Mouse (Mus musculus): ENCODE results near the gene Gp6. TPM values are rescaled to one million over a fixed set of nuclear protein-coding genes. Genes with fewer than 3 reads are reported as not detected.

Gene Gp6
- polyA plus RNA-seq (2012; fragmentation: generic; extraction: Trizol): not detected

DNA sequence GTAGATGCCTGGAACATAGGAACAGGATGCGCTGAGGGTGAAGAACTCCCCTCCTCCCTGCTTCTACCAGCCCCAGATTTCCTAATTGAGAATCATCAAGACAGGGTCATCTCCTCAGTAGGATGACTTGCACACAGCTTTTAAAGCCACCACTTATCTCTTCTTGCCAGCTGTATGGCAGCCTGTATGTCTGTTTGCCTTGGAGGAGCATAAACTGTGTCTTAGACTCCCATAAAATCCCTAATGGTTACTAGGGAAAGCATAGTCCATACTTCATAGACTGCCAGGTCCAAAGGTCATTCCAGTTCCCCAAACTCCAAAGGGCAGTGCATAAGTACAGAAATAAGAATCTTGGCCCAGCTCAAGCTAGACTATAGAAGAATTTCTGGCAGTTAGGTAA lies at the start of gene Gp6:
Gene Gp6 (minus strand): TSS at position 15 of the 400 bp plus-strand sequence.
- Histone ChIP-seq H3K79me2 (ENCODE audit: control insufficient read depth, insufficient read depth) (no peaks in the 10 kb centered on the region), H3K4me3 (no peak within 1 kb of the TSS), H3K36me3 (ENCODE audit: control insufficient read depth, insufficient read depth) (no peaks in the 10 kb centered on the region), H3K4me2 (ENCODE audit: low read depth) (no peak within 1 kb of the TSS), H3ac (ENCODE audit: control insufficient read depth, insufficient read length) (no peak within 1 kb of the TSS), H3K27me3 (ENCODE audit: control insufficient read depth, insufficient read depth, insufficient read length) (no peaks in the 10 kb centered on the region)
- TF ChIP-seq TCF3 (IDR thresholded peaks at IDR 0.05; ENCODE audit: insufficient read length, low read depth): no peak
- TF ChIP-seq TCF12 (IDR thresholded peaks at IDR 0.05; ENCODE audit: insufficient read depth, poor library complexity, severe bottlenecking): no peak
- TF ChIP-seq POLR2A (IDR thresholded peaks at IDR 0.05; ENCODE audit: insufficient read length, low read depth): no peak
- TF ChIP-seq MAX (IDR thresholded peaks at IDR 0.05; ENCODE audit: low read depth): no peak
- TF ChIP-seq MYOD1 (IDR thresholded peaks at IDR 0.05; ENCODE audit: control insufficient read depth in 1 of 3, insufficient read length in 2 of 3, low read depth in 2 of 3): no peak
- no peak for TF ChIP-seq POLR2AphosphoS2 (IDR thresholded peaks at IDR 0.05; ENCODE audit: insufficient read length, low read depth)
- TF ChIP-seq USF1 (IDR thresholded peaks at IDR 0.05; ENCODE audit: low read depth): no peak
- no peak for TF ChIP-seq REST (IDR thresholded peaks at IDR 0.05; ENCODE audit: insufficient read depth, insufficient read length)
- TF ChIP-seq E2F4 (IDR thresholded peaks at IDR 0.05; ENCODE audit: insufficient read depth): no peak
- no peak for TF ChIP-seq MYOG (IDR thresholded peaks at IDR 0.05; ENCODE audit: control insufficient read depth in 1 of 3, insufficient read depth in 1 of 3, insufficient read length in 2 of 3, low read depth in 2 of 3)
- no peak for TF ChIP-seq CEBPB (IDR thresholded peaks at IDR 0.05; ENCODE audit: insufficient read depth, poor library complexity, severe bottlenecking)
- no peak for TF ChIP-seq SRF (IDR thresholded peaks at IDR 0.05; ENCODE audit: control insufficient read depth, insufficient read length, low read depth)

DNA sequence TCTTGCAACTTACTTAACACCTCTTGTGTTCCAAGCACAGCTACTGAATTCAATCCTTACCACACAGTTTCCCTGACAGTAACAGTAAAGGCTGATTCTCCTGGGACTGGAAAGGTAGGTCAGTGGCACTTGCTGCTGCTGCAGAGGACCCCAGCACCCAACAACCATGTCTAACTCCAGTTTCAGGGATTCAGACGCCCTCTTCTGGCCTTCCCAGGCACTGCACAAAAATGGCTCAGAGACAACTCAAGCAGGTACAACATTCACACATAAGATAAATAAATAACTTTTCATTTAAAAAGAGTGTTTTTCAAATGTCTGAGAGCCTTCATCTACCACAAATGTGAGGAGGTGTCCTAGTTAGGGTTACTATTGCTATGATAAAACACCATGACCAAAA lies 49.6 kb upstream of the Gp6 start:
- H3K36me3 ChIP-seq (ENCODE audit: control insufficient read depth, insufficient read depth): no peaks in the 10 kb centered on the region
- no peaks in the 10 kb centered on the region for H3K27me3 ChIP-seq (ENCODE audit: control insufficient read depth, insufficient read depth, insufficient read length)
- no peak overlapping the region for H3ac ChIP-seq (ENCODE audit: control insufficient read depth, insufficient read length)
- peaks cover 13% of the 10 kb centered on the region for H3K79me2 ChIP-seq (ENCODE audit: control insufficient read depth, insufficient read depth)
- no peak overlapping the region for H3K4me3 ChIP-seq
- H3K4me2 ChIP-seq (ENCODE audit: low read depth): no peak overlapping the region
- TF ChIP-seq POLR2AphosphoS2 (IDR thresholded peaks at IDR 0.05; ENCODE audit: insufficient read length, low read depth) (no peak), REST (IDR thresholded peaks at IDR 0.05; ENCODE audit: insufficient read depth, insufficient read length) (no peak), USF1 (IDR thresholded peaks at IDR 0.05; ENCODE audit: low read depth) (no peak), POLR2A (IDR thresholded peaks at IDR 0.05; ENCODE audit: insufficient read length, low read depth) (no peak), TCF3 (IDR thresholded peaks at IDR 0.05; ENCODE audit: insufficient read length, low read depth) (no peak), MYOD1 (IDR thresholded peaks at IDR 0.05; ENCODE audit: control insufficient read depth in 1 of 3, insufficient read length in 2 of 3, low read depth in 2 of 3) (no peak), CEBPB (IDR thresholded peaks at IDR 0.05; ENCODE audit: insufficient read depth, poor library complexity, severe bottlenecking) (no peak), MYOG (IDR thresholded peaks at IDR 0.05; ENCODE audit: control insufficient read depth in 1 of 3, insufficient read depth in 1 of 3, insufficient read length in 2 of 3, low read depth in 2 of 3) (no peak), MAX (IDR thresholded peaks at IDR 0.05; ENCODE audit: low read depth) (no peak), TCF12 (IDR thresholded peaks at IDR 0.05; ENCODE audit: insufficient read depth, poor library complexity, severe bottlenecking) (no peak), SRF (IDR thresholded peaks at IDR 0.05; ENCODE audit: control insufficient read depth, insufficient read length, low read depth) (no peak)

DNA sequence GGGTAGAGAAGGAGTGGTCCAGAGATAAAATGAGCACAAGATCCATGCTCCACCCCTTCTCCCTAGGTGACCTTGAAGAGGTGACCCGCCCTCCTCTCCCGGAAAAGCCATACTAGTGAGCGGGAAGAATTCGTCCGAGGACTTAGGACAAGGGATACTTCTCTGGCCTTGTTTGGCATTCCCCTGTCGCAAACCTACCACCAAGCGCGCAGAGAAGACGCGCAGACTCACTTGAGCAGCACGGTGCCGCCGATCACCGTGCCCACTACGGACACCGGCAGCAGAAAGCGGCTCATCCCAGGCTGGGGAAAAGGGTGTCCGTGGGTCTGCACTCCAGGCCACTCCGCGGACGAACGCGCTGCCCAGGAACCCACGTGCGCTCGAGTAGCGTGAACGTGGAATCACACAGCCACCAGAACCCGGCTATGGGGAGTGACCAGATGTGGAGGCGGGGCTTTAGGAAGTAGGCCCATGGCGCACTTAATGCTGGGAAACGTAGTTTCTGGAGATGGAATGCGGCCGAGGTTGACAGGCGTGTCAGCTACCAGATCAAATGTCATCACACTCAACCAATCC lies 47.8 kb upstream of the Gp6 start, which contains the start of gene Rdh13:
Gene Rdh13 (minus strand): TSS at position 434 of the 576 bp plus-strand sequence.
- Histone ChIP-seq H3K36me3 (ENCODE audit: control insufficient read depth, insufficient read depth) (peaks cover 9% of the 10 kb centered on the region), H3K4me2 (ENCODE audit: low read depth) (peak within 1 kb of the TSS; percentile 78), H3K27me3 (ENCODE audit: control insufficient read depth, insufficient read depth, insufficient read length) (no peaks in the 10 kb centered on the region), H3K4me3 (peak within 1 kb of the TSS; percentile 69), H3K79me2 (ENCODE audit: control insufficient read depth, insufficient read depth) (peaks cover 13% of the 10 kb centered on the region), H3ac (ENCODE audit: control insufficient read depth, insufficient read length) (peak within 1 kb of the TSS; percentile 84)
- TF ChIP-seq TCF3 (IDR thresholded peaks at IDR 0.05; ENCODE audit: insufficient read length, low read depth) (no peak), POLR2A (IDR thresholded peaks at IDR 0.05; ENCODE audit: insufficient read length, low read depth) (peak; percentile 76), MYOG (IDR thresholded peaks at IDR 0.05; ENCODE audit: control insufficient read depth in 1 of 3, insufficient read depth in 1 of 3, insufficient read length in 2 of 3, low read depth in 2 of 3) (no peak), POLR2AphosphoS2 (IDR thresholded peaks at IDR 0.05; ENCODE audit: insufficient read length, low read depth) (peak; percentile 83), MYOD1 (IDR thresholded peaks at IDR 0.05; ENCODE audit: control insufficient read depth in 1 of 3, insufficient read length in 2 of 3, low read depth in 2 of 3) (peak in 1 of 3 experiments; percentile 5), SRF (IDR thresholded peaks at IDR 0.05; ENCODE audit: control insufficient read depth, insufficient read length, low read depth) (peak; percentile 91), USF1 (IDR thresholded peaks at IDR 0.05; ENCODE audit: low read depth) (no peak), MAX (IDR thresholded peaks at IDR 0.05; ENCODE audit: low read depth) (peak; percentile 11), E2F4 (IDR thresholded peaks at IDR 0.05; ENCODE audit: insufficient read depth) (no peak), TCF12 (IDR thresholded peaks at IDR 0.05; ENCODE audit: insufficient read depth, poor library complexity, severe bottlenecking) (no peak), REST (IDR thresholded peaks at IDR 0.05; ENCODE audit: insufficient read depth, insufficient read length) (no peak), CEBPB (IDR thresholded peaks at IDR 0.05; ENCODE audit: insufficient read depth, poor library complexity, severe bottlenecking) (no peak)

DNA sequence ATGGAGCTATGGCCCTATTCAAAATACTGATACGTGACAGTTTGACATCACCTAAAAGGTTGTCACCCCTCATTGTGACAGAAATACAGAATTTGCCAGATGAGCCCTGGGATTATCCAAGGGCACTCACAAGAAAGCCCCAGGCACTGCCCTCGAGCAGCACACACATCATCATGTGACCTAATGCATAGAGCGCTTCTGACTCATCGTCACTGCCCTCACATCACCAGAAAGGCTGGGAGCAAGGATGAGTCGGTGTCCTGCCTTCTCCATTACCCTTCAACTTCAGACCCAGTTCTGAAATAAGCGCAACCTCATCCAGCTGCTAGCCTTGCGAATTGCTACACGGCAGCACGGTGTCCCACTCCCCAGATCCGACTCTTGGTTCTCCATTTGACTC lies 43.0 kb upstream of the Gp6 start:
- no peak for TF ChIP-seq TCF12 (IDR thresholded peaks at IDR 0.05; ENCODE audit: insufficient read depth, poor library complexity, severe bottlenecking)
- peak; percentile 61 for TF ChIP-seq USF1 (IDR thresholded peaks at IDR 0.05; ENCODE audit: low read depth)
- Histone ChIP-seq H3K36me3 (ENCODE audit: control insufficient read depth, insufficient read depth) (peaks cover 11% of the 10 kb centered on the region), H3ac (ENCODE audit: control insufficient read depth, insufficient read length) (no peak overlapping the region)

More for the DNA sequence above, 43.0 kb upstream of the Gp6 start:
- Histone ChIP-seq H3K4me2 (ENCODE audit: low read depth) (no peak overlapping the region), H3K4me3 (no peak overlapping the region), H3K27me3 (ENCODE audit: control insufficient read depth, insufficient read depth, insufficient read length) (no peaks in the 10 kb centered on the region), H3K79me2 (ENCODE audit: control insufficient read depth, insufficient read depth) (peaks cover 13% of the 10 kb centered on the region)

Measured in myocyte (in vitro differentiated cells).